Mouse (Mus musculus): ENCODE data around the gene Kcnj11. TPM values are rescaled to one million over a fixed set of nuclear protein-coding genes. Genes with fewer than 3 reads are reported as not detected.

Kcnj11 gene
- polyA plus RNA-seq, 1 experiment from 2014 or later = 0.19 TPM

DNA sequence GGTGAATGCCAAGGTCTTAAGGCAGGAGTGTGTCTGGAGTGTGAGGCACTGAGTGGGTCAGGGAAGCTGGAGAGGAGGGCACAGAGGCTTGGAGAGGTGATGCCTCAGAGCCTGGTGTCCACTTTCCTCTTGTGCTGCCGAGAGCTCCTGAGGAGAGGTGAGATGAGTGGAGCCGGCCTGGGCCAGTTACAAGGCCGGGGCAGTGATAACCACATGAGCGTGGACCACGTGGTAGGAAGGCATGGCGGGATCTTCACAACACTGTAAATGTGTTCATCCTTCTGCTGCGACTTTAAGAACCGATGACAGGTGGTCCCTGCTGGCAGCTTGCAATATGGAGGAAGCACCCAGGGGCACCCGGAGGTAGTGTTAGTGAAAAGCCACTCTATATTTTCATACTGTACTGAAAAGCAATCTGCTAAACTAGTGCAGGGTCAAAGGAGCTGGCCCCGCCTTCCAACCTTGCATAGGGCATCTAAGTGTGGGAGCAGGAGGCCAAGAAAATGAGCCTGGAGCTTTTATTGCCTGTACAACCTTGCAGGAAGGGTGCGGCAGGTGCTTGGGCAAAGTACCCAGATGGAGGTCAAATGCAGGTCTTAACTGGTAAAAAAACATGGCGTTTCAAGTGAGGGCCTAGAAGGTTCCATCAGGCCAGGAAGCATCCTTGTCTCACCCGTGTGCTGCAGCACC, 52.5 kb downstream of the Kcnj11 start:
- 92% methylated on average over 13 of the region's 13 CpGs for WGBS

DNA sequence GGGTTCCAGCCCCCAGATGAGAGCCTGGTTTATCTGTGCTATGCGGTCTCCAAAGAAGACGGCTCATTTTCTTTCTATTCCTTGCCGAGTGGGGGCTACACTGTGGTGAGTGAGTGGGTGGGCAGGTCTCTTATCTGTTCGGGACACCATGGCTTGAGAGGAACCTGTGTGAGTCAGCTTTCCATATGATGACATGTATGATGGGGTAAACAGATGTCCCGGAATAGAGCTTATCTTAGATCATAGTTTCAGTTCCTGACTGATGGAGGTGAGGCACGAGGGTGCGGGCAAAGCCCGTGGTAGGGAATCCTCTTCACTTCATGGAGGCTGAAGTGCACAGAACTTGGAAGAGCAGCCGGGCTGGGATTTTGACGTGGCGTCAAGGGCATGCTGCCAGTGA, 54.7 kb downstream of the Kcnj11 start:
- 94% methylated on average over 11 of the region's 11 CpGs for WGBS
- no peak for ATAC-seq (ENCODE audit: low FRiP score, low TSS enrichment)
- H3K27ac ChIP-seq (ENCODE audit: low read depth, low read length) = no peak overlapping the region
- no peak overlapping the region for H3K4me2 ChIP-seq (replicated peaks; ENCODE audit: low read depth, low read length)
- H3K4me3 ChIP-seq (ENCODE audit: low read length) = no peak overlapping the region
- H3K27me3 ChIP-seq (ENCODE audit: control insufficient read depth, insufficient read depth, low read length) = no peaks in the 10 kb centered on the region
- H3K36me3 ChIP-seq (ENCODE audit: control insufficient read depth, insufficient read depth, low read length) = peaks cover 76% of the 10 kb centered on the region
- no peak overlapping the region for H3K9ac ChIP-seq (ENCODE audit: low read depth, low read length)
- H3K4me1 ChIP-seq (ENCODE audit: control insufficient read depth, insufficient read depth, low read length) = no peaks in the 10 kb centered on the region
- H3K9me3 ChIP-seq (ENCODE audit: control insufficient read depth, low read length) = no peaks in the 10 kb centered on the region

More for the DNA sequence above, 52.5 kb downstream of the Kcnj11 start:
- no peak overlapping the region for H3K9ac ChIP-seq (ENCODE audit: low read depth, low read length)
- H3K36me3 ChIP-seq (ENCODE audit: control insufficient read depth, insufficient read depth, low read length) = peaks cover 69% of the 10 kb centered on the region
- H3K4me3 ChIP-seq (ENCODE audit: low read length) = no peak overlapping the region
- no peaks in the 10 kb centered on the region for H3K4me1 ChIP-seq (ENCODE audit: control insufficient read depth, insufficient read depth, low read length)
- H3K27ac ChIP-seq (ENCODE audit: low read depth, low read length) = no peak overlapping the region
- H3K27me3 ChIP-seq (ENCODE audit: control insufficient read depth, insufficient read depth, low read length) = no peaks in the 10 kb centered on the region
- no peak for ATAC-seq (ENCODE audit: low FRiP score, low TSS enrichment)
- no peaks in the 10 kb centered on the region for H3K9me3 ChIP-seq (ENCODE audit: control insufficient read depth, low read length)
- H3K4me2 ChIP-seq (replicated peaks; ENCODE audit: low read depth, low read length) = no peak overlapping the region

DNA sequence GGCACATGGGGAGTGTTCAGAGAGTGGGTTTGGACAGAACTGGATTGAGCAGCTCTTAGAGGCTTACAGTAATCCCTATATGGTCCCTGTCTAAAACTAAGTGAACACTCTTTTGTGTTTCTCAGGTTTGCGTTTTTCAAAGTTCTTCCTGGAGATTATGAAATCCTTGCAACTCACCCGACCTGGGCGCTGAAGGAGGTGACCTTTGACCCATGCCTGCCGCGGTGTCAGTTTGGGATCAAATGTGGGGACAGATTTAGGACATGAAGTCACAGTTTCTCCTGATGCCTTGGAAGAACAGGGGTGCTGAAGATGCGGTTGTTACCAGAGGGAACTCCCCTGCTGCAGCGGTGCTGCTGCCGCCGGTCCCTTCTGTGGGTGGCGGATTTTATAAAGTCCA, 56.5 kb downstream of the Kcnj11 start:
- H3K9ac ChIP-seq (ENCODE audit: low read depth, low read length) = no peak overlapping the region
- H3K27me3 ChIP-seq (ENCODE audit: control insufficient read depth, insufficient read depth, low read length) = no peaks in the 10 kb centered on the region
- no peak for ATAC-seq (ENCODE audit: low FRiP score, low TSS enrichment)
- no peak overlapping the region for H3K4me2 ChIP-seq (replicated peaks; ENCODE audit: low read depth, low read length)
- H3K4me3 ChIP-seq (ENCODE audit: low read length) = no peak overlapping the region
- no peaks in the 10 kb centered on the region for H3K9me3 ChIP-seq (ENCODE audit: control insufficient read depth, low read length)
- no peak overlapping the region for H3K27ac ChIP-seq (ENCODE audit: low read depth, low read length)
- WGBS = 90% methylated on average over 10 of the region's 10 CpGs
- H3K36me3 ChIP-seq (ENCODE audit: control insufficient read depth, insufficient read depth, low read length) = peaks cover 76% of the 10 kb centered on the region
- no peaks in the 10 kb centered on the region for H3K4me1 ChIP-seq (ENCODE audit: control insufficient read depth, insufficient read depth, low read length)

Other genes starting within 250 kb of the Kcnj11 start
- 145 and 184 TPM in 2 replicates for gene Kdelr1, start 228.0 kb downstream of the Kcnj11 start, polyA plus RNA-seq (2014; fragmentation: Nextera tagmentation; extraction: Ambion mirVana)
- 0.28 and 0.37 TPM in 2 replicates for gene Grin2d, start 222.4 kb downstream of the Kcnj11 start, polyA plus RNA-seq (2014; fragmentation: Nextera tagmentation; extraction: Ambion mirVana)
- 0.90 and 2.1 TPM in 2 replicates for gene Syngr4, start 204.1 kb downstream of the Kcnj11 start, polyA plus RNA-seq (2014; fragmentation: Nextera tagmentation; extraction: Ambion mirVana)
- gene Tmem143, start 203.8 kb downstream of the Kcnj11 start, polyA plus RNA-seq (2014; fragmentation: Nextera tagmentation; extraction: Ambion mirVana) = 4.5 and 5.0 TPM in 2 replicates
- gene Emp3, start 179.4 kb downstream of the Kcnj11 start, polyA plus RNA-seq (2014; fragmentation: Nextera tagmentation; extraction: Ambion mirVana) = 171 and 182 TPM in 2 replicates
- gene Ccdc114, start 176.7 kb downstream of the Kcnj11 start, polyA plus RNA-seq (2014; fragmentation: Nextera tagmentation; extraction: Ambion mirVana) = 8.0 and 10.0 TPM in 2 replicates
- gene Abcc6, start 70.5 kb downstream of the Kcnj11 start, polyA plus RNA-seq (2014; fragmentation: Nextera tagmentation; extraction: Ambion mirVana) = 0.04 and 0.53 TPM in 2 replicates
- gene Nomo1, start 67.1 kb downstream of the Kcnj11 start, polyA plus RNA-seq (2014; fragmentation: Nextera tagmentation; extraction: Ambion mirVana) = 23.7 and 24.5 TPM in 2 replicates
- 1.5 and 1.9 TPM in 2 replicates for gene Abcc8, start 79.3 kb upstream of the Kcnj11 start, polyA plus RNA-seq (2014; fragmentation: Nextera tagmentation; extraction: Ambion mirVana)
- 4.7 and 8.7 TPM in 2 replicates for gene Ush1c, start 137.7 kb upstream of the Kcnj11 start, polyA plus RNA-seq (2014; fragmentation: Nextera tagmentation; extraction: Ambion mirVana)
- 0.03 TPM in 1 of 2 replicates, not detected in the other for gene Otog, start 140.2 kb upstream of the Kcnj11 start, polyA plus RNA-seq (2014; fragmentation: Nextera tagmentation; extraction: Ambion mirVana)